Mouse (Mus musculus): Measurements from ENCODE around the gene Maged2.
"Not testable (repeated sequence)": the region's sequence is repeated elsewhere in the genome, so short reads cannot be mapped to it uniquely, and the experiment has no call there.

- not testable (repeated sequence) for TF ChIP-seq CTCF (IDR thresholded peaks at IDR 0.05); EP300 (IDR thresholded peaks at IDR 0.05; ENCODE audit: insufficient read depth, low read depth, low read length); POLR2A (IDR thresholded peaks at IDR 0.05; ENCODE audit: insufficient read depth, low read depth, low read length)
Observed at GRCm38 (mm10) chrX:150800987-150801386, 13.2 kb downstream of the Maged2 start.

Measured in heart, adult 2 months (tissue).